Mouse (Mus musculus): ENCODE results near the gene Gch1.
A peak's percentile ranks its signal among the peaks of the same experiment; 100 is the strongest.

GRCm38 (mm10) chr14:47194096-47194495 lies 4.9 kb upstream of the Gch1 start:
- TF ChIP-seq POLR2A (IDR thresholded peaks at IDR 0.05; ENCODE audit: control insufficient read depth, low read depth, low read length) (no peak), CTCF (IDR thresholded peaks at IDR 0.05; ENCODE audit: control insufficient read depth, insufficient read depth, insufficient replicate concordance, low read depth, low read length) (peak; percentile 33; the same call in 1 of the 2 replicates)
